Mouse (Mus musculus) MEL (cell line): ENCODE data around the gene Ctdnep1.

Experiments used
- CTCF ChIP-seq, 3 experiments: IDR thresholded peaks in 2 of 3; conservative IDR thresholded peaks in 1 of 3; 2 replicates each; pipeline ENCODE4 v1.5.1; 2011 to 2012; ENCODE audit warnings: low read length in 3 of 3, low read depth in 2 of 3, mild to moderate bottlenecking in 2 of 3, improper control_type of control experiment in 1 of 3, inconsistent platforms in 1 of 3, mixed read lengths in 1 of 3, moderate library complexity in 1 of 3; ENCODE audit not compliant: control insufficient read depth in 1 of 3, insufficient read depth in 1 of 3, poor library complexity in 1 of 3, severe bottlenecking in 1 of 3
- MAFK ChIP-seq: IDR thresholded peaks from 2 replicates; pipeline ENCODE4 v1.6.1; 2011; ENCODE audit warnings: low read depth, mild to moderate bottlenecking, low read length, improper control_type of control experiment, borderline replicate concordance
- MYC ChIP-seq: IDR thresholded peaks from 2 replicates; pipeline ENCODE4 v1.6.1; 2011; ENCODE audit warnings: low read depth, mild to moderate bottlenecking, low read length, improper control_type of control experiment, moderate library complexity
- NELFE ChIP-seq: IDR thresholded peaks from 2 replicates; pipeline ENCODE4 v1.6.1; 2011; ENCODE audit warnings: low read depth, low read length, improper control_type of control experiment
- POLR2A ChIP-seq, 2 experiments: IDR thresholded peaks; 2 replicates each; pipeline ENCODE4 v1.6.1; 2011 to 2012; ENCODE audit warnings: low read length in 2 of 2, mild to moderate bottlenecking in 2 of 2, control low read depth in 1 of 2, improper control_type of control experiment in 1 of 2, low read depth in 1 of 2, moderate library complexity in 1 of 2; ENCODE audit not compliant: control insufficient read depth in 1 of 2, insufficient read depth in 1 of 2, poor library complexity in 1 of 2
- POLR2AphosphoS2 ChIP-seq: IDR thresholded peaks from 2 replicates; pipeline ENCODE4 v1.6.1; 2011; ENCODE audit warnings: low read length, improper control_type of control experiment
- TAL1 ChIP-seq: IDR thresholded peaks from 2 replicates; pipeline ENCODE4 v1.6.1; 2012; ENCODE audit warnings: mild to moderate bottlenecking, inconsistent platforms, low read length, moderate library complexity, mixed read lengths
- USF1 ChIP-seq: IDR thresholded peaks from 2 replicates; pipeline ENCODE4 v1.6.1; 2014; ENCODE audit warnings: low read depth, mild to moderate bottlenecking, inconsistent platforms, low read length, improper control_type of control experiment, moderate library complexity
- ZC3H11A ChIP-seq: IDR thresholded peaks from 2 replicates; pipeline ENCODE4 v1.6.1; 2012; ENCODE audit warnings: low read depth, mild to moderate bottlenecking, inconsistent platforms, low read length, improper control_type of control experiment

DNA sequence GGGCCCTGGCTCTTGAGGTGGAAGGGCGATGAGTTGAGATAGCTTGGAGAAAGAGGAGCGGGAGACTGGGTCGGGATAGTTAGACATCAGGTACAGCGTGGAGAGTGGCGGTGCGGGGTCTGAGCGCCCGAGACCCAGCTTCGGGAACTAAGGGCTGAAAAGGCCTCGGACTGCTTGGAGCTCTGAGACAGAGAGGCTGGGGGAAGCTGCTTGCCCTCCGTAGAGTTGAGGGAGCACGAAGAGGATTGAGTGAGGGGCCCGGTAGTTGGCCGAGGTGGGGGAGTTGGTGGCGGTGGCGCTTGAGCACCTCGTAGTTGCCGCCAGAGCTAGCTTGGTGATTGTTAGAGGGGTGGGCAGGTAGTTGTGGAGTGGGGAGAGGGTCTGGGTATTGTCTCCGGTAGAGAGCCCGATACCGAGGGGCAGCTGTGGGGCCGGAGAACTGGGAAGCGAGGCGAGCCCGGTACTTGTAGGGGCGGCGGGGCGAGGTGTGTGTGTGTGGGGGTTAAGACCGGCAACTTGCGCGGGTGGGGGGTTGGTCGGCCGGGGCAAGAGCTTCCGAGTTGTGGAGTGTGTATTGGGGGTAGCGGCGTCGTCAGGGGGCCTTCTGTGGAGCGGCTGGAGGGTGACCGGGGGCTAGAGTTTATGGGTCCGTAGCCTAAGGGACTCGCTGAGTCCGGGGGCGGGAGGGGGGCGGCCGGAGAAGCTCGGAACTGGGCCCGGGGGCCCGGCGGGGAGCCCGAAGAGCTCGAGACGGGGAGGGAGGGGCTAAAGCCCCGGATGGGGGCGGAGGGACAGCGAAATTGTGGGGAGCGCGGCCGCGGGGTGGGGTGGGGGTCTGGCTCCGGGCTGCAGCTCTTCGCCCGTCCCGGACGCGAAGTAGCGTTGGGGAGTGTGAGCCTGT, 15.5 kb downstream of the Ctdnep1 start:
- TF ChIP-seq POLR2A (IDR thresholded peaks at IDR 0.05; ENCODE audit: control insufficient read depth in 1 of 2, insufficient read depth in 1 of 2, low read depth in 1 of 2, low read length in 2 of 2, poor library complexity in 1 of 2) (no peak), USF1 (no peak), TAL1 (no peak), CTCF (IDR thresholded peaks at IDR 0.05 in 2 of 3, conservative IDR thresholded peaks at IDR 0.05 in 1 of 3; ENCODE audit: control insufficient read depth in 1 of 3, insufficient read depth in 1 of 3, low read depth in 2 of 3, low read length in 3 of 3, poor library complexity in 1 of 3, severe bottlenecking in 1 of 3) (no peak), MYC (no peak), POLR2AphosphoS2 (no peak), MAFK (no peak), NELFE (no peak), ZC3H11A (no peak)
